Mouse (Mus musculus) lung, postnatal 0 days (tissue): ENCODE measurements around the gene Tnfrsf19.

Source experiments
- CTCF ChIP-seq: IDR thresholded peaks from 2 replicates; pipeline ENCODE4 v1.5.1; 2016; ENCODE audit warnings: antibody characterized with exemption, mild to moderate bottlenecking
- EP300 ChIP-seq: IDR thresholded peaks from 2 replicates; pipeline ENCODE4 v1.6.1; 2016; ENCODE audit warnings: antibody characterized with exemption, mild to moderate bottlenecking, control low read depth

DNA sequence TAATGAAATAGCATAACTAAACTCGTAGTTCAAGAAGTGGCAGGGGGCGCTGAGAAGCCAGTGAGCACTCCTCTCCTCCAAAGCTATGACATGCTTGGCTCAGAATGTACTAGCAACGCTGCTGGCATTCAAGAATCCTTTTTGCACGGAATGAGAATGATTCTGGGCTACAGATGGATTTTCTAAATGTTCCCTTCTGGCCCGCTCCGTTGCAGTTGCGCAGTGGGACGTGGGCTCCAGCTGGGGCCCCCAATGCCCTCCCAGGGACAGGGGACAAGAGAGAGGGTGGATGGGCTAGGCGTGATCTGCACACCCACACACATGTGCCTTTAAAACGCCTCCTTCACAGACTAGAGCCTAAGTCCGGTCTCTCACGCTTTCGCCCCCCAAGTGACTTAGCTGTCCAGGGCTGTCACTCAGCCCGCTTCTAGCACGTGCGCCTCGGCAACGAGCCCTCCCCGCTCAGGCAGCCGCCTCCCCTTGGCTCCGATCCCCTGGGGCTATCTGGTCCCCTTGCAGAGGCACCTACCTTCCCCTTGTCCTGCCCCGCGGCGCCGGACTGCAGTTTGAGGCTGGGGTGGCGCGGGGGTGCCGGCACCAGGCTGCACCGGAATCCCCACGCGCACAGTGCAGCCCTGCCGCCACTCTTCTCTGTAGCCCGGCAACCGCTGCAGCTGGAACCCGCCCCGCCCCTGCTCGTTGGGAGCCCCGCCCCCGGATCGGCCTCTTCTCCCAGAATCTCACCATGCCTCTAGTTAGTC is 8.8 kb downstream of the Tnfrsf19 start:
- TF ChIP-seq CTCF, result peak; percentile 36
- TF ChIP-seq EP300, result no peak
